Mouse (Mus musculus) forebrain, embryonic 14.5 days (tissue): Measurements from ENCODE around the gene Cxcr4. TPM values are rescaled to one million over a fixed set of nuclear protein-coding genes. Genes with fewer than 3 reads are reported as not detected.
A peak's percentile ranks its signal among the peaks of the same experiment; 100 is the strongest.

Experiments
- ATAC-seq: fragments of 200-750 bp; cut with Nextera tagmentation; 2 replicates; pipeline ENCODE4 v1.8.0; 2017; ENCODE audit warnings: mild to moderate bottlenecking, moderate library complexity
- DNase-seq: peaks from one replicate; pipeline ENCODE4 v3.0.0-alpha.2; 2015; ENCODE audit warnings: low spot score
- H3K27ac ChIP-seq: fragments of 300-500 bp; sonication (generic); 2 replicates; pipeline ENCODE4 v1.5.1; 2014; ENCODE audit warnings: low read depth, mild to moderate bottlenecking, control low read depth, low read length, moderate library complexity
- H3K27me3 ChIP-seq: fragments of 300-500 bp; sonication (generic); replicated peaks from 2 replicates; pipeline ENCODE4 v1.6.1; 2014; ENCODE audit warnings: low read length, control low read depth, mixed read lengths; ENCODE audit not compliant: control insufficient read depth, insufficient read depth
- H3K36me3 ChIP-seq: fragments of 300-500 bp; sonication (generic); 2 replicates; pipeline ENCODE4 v1.6.1; 2014; ENCODE audit warnings: low read length, control low read depth; ENCODE audit not compliant: control insufficient read depth, insufficient read depth
- H3K4me1 ChIP-seq: fragments of 300-500 bp; sonication (generic); 2 replicates; pipeline ENCODE4 v1.6.1; 2014; ENCODE audit warnings: antibody characterized with exemption, low read length, control low read depth; ENCODE audit not compliant: control insufficient read depth, insufficient read depth
- H3K4me2 ChIP-seq: fragments of 300-500 bp; sonication (generic); 2 replicates; pipeline ENCODE4 v1.6.1; 2014; ENCODE audit warnings: mild to moderate bottlenecking, control low read depth, low read length
- H3K4me3 ChIP-seq: fragments of 300-500 bp; sonication (generic); 2 replicates; pipeline ENCODE4 v1.5.1; 2014; ENCODE audit warnings: low read depth, low read length, control low read depth
- H3K9ac ChIP-seq: fragments of 300-500 bp; sonication (generic); 2 replicates; pipeline ENCODE4 v1.6.1; 2014; ENCODE audit warnings: mild to moderate bottlenecking, low read length, control low read depth, moderate library complexity
- H3K9me3 ChIP-seq: fragments of 300-500 bp; sonication (generic); replicated peaks from 2 replicates; pipeline ENCODE4 v1.6.1; 2016; ENCODE audit warnings: low read length, control low read depth, mixed read lengths; ENCODE audit not compliant: control insufficient read depth
- WGBS: fragments of 180-500 bp; shearing (Covaris S2); extraction: QIAGEN DNeasy Blood & Tissue Kit; methylation state at CpG from one replicate; pipeline ENCODE4 v1.1.7; 2014; 5-methylcytosine and 5-hydroxymethylcytosine counted together
- polyA plus RNA-seq: library from polyadenylated mRNA; unstranded; fragments of >200 nt; fragmentation: Nextera tagmentation; extraction: Ambion mirVana; gene quantifications from 2 replicates; pipeline ENCODE4 v1.2.1, GENCODE M21; 2014

Gene Cxcr4
- polyA plus RNA-seq, 1 experiment from 2014 or later, result 13.5 TPM

GRCm38 (mm10) chr1:128602688-128603385 lies 10.7 kb upstream of the Cxcr4 start:
- Histone ChIP-seq H3K9ac (no peak overlapping the region), H3K4me3 (no peak overlapping the region), H3K36me3 (no peaks in the 10 kb centered on the region), H3K4me1 (no peaks in the 10 kb centered on the region), H3K9me3 (no peaks in the 10 kb centered on the region), H3K27me3 (no peaks in the 10 kb centered on the region), H3K27ac (no peak overlapping the region), H3K4me2 (no peak overlapping the region)
- DNase-seq (no peak), ATAC-seq (no peak)
- WGBS, result 85% methylated on average over 8 of the region's 8 CpGs

GRCm38 (mm10) chr1:128602018-128602687 lies 10.1 kb upstream of the Cxcr4 start:
- Histone ChIP-seq H3K4me2 (no peak overlapping the region), H3K36me3 (no peaks in the 10 kb centered on the region), H3K27me3 (no peaks in the 10 kb centered on the region), H3K9ac (no peak overlapping the region), H3K4me3 (no peak overlapping the region), H3K27ac (no peak overlapping the region), H3K9me3 (no peaks in the 10 kb centered on the region), H3K4me1 (no peaks in the 10 kb centered on the region)
- WGBS, result 81% methylated on average over 5 of the region's 5 CpGs
- ATAC-seq (no peak), DNase-seq (no peak)

- no peak for DNase-seq
- Histone ChIP-seq H3K27me3 (no peaks in the 10 kb centered on the region), H3K9me3 (no peaks in the 10 kb centered on the region), H3K27ac (no peak overlapping the region), H3K4me2 (no peak overlapping the region), H3K9ac (no peak overlapping the region), H3K4me3 (no peak overlapping the region), H3K4me1 (no peaks in the 10 kb centered on the region), H3K36me3 (no peaks in the 10 kb centered on the region)
- 78% methylated on average over 5 of the region's 5 CpGs for WGBS
- ATAC-seq, result no peak
These were observed 9.2 kb upstream of the Cxcr4 start for GRCm38 (mm10) chr1:128601307-128601706.

GRCm38 (mm10) chr1:128600549-128600948 lies 8.5 kb upstream of the Cxcr4 start:
- DNase-seq (no peak), ATAC-seq (no peak)
- H3K9ac ChIP-seq, result no peak overlapping the region
- no peak overlapping the region for H3K4me2 ChIP-seq
- H3K9me3 ChIP-seq, result no peaks in the 10 kb centered on the region
- no peaks in the 10 kb centered on the region for H3K36me3 ChIP-seq
- peaks cover 2% of the 10 kb centered on the region for H3K4me1 ChIP-seq
- no peak overlapping the region for H3K4me3 ChIP-seq
- H3K27me3 ChIP-seq, result no peaks in the 10 kb centered on the region
- 91% methylated on average over 2 of the region's 2 CpGs for WGBS
- no peak overlapping the region for H3K27ac ChIP-seq

- Histone ChIP-seq H3K4me2 (no peak overlapping the region), H3K4me1 (peaks cover 23% of the 10 kb centered on the region), H3K27ac (no peak overlapping the region), H3K4me3 (no peak overlapping the region), H3K9ac (no peak overlapping the region), H3K27me3 (no peaks in the 10 kb centered on the region), H3K36me3 (no peaks in the 10 kb centered on the region), H3K9me3 (no peaks in the 10 kb centered on the region)
- DNase-seq (no peak), ATAC-seq (no peak)
- WGBS, result 79% methylated on average over 15 of the region's 15 CpGs
These were observed 5.2 kb upstream of the Cxcr4 start for GRCm38 (mm10) chr1:128597209-128597782.

- ATAC-seq (no peak), DNase-seq (peak; percentile 69)
- Histone ChIP-seq H3K9ac (0 out of 2 replicates have a peak overlapping the region, but pooled peaks have one; percentile 4), H3K4me3 (no peak overlapping the region), H3K27me3 (no peaks in the 10 kb centered on the region), H3K27ac (no peak overlapping the region), H3K4me2 (no peak overlapping the region), H3K36me3 (no peaks in the 10 kb centered on the region), H3K4me1 (peaks cover 23% of the 10 kb centered on the region), H3K9me3 (no peaks in the 10 kb centered on the region)
- 3% methylated on average over 6 of the region's 6 CpGs for WGBS
These were observed 3.4 kb upstream of the Cxcr4 start for GRCm38 (mm10) chr1:128595528-128595927.

GRCm38 (mm10) chr1:128595105-128595420 lies 3.0 kb upstream of the Cxcr4 start:
- DNase-seq, result peak; percentile 22
- no peaks in the 10 kb centered on the region for H3K9me3 ChIP-seq
- no peak for ATAC-seq
- no peak overlapping the region for H3K9ac ChIP-seq
- no peaks in the 10 kb centered on the region for H3K27me3 ChIP-seq
- no peak overlapping the region for H3K4me3 ChIP-seq
- H3K27ac ChIP-seq, result no peak overlapping the region
- H3K36me3 ChIP-seq, result no peaks in the 10 kb centered on the region
- no peak overlapping the region for H3K4me2 ChIP-seq
- 18% methylated on average over 3 of the region's 3 CpGs for WGBS
- peaks cover 23% of the 10 kb centered on the region for H3K4me1 ChIP-seq

- Histone ChIP-seq H3K27me3 (no peaks in the 10 kb centered on the region), H3K9me3 (no peaks in the 10 kb centered on the region)
- WGBS, result 17% methylated on average over 12 of the region's 12 CpGs
These were observed 2.4 kb upstream of the Cxcr4 start for GRCm38 (mm10) chr1:128594353-128595104.

More at GRCm38 (mm10) chr1:128594353-128595104, 2.4 kb upstream of the Cxcr4 start:
- Histone ChIP-seq H3K36me3 (no peaks in the 10 kb centered on the region), H3K4me2 (0 out of 2 replicates have a peak overlapping the region, but pooled peaks have one; percentile 7), H3K4me3 (no peak overlapping the region), H3K4me1 (peaks cover 26% of the 10 kb centered on the region), H3K27ac (no peak overlapping the region), H3K9ac (no peak overlapping the region)
- ATAC-seq (no peak), DNase-seq (peak; percentile 45)
